Mouse (Mus musculus): Measurements from ENCODE around the gene Tekt1. TPM values are rescaled to one million over a fixed set of nuclear protein-coding genes. Genes with fewer than 3 reads are reported as not detected.

Gene Tekt1
- total RNA-seq (2023) = not detected

GRCm38 (mm10) chr11:72362347-72362741, at the start of gene Tekt1:
Gene Tekt1, minus strand, starts transcription at chr11:72362442.

GRCm38 (mm10) chr11:72411093-72411921, 49.1 kb upstream of the Tekt1 start, which contains the start of gene Smtnl2:
Gene Smtnl2, minus strand, starts transcription at chr11:72411713.

GRCm38 (mm10) chr11:72314151-72314895, 47.9 kb downstream of the Tekt1 start, which contains the start of gene Fbxo39:
Gene Fbxo39, plus strand, starts transcription at chr11:72314444.

GRCm38 (mm10) chr11:72301334-72301733, 60.9 kb downstream of the Tekt1 start, which contains the start of gene Xaf1:
Gene Xaf1, plus strand, starts transcription at chr11:72301629.

Other genes starting within 250 kb of the Tekt1 start
- not detected for gene Pitpnm3, start 226.7 kb downstream of the Tekt1 start, total RNA-seq (2023)
- under 1 TPM; 0.53 to 0.62 TPM for gene Gm43951, start 155.6 kb downstream of the Tekt1 start, total RNA-seq (2023)
- 10 to 100 TPM in 1 of 2 experiments, 1 to 10 TPM in 1; 8.8 to 10.5 TPM for gene 4933427D14Rik, start 155.0 kb downstream of the Tekt1 start, total RNA-seq (2023)
- gene Txndc17, start 154.9 kb downstream of the Tekt1 start, total RNA-seq (2023) = 10 to 100 TPM; 47.9 to 49.6 TPM
- 10 to 100 TPM; 27.1 to 28.2 TPM for gene Med31, start 146.8 kb downstream of the Tekt1 start, total RNA-seq (2023)
- gene Slc13a5, start 95.2 kb downstream of the Tekt1 start, total RNA-seq (2023) = 1 to 10 TPM; 1.4 to 1.6 TPM
- 10 to 100 TPM; 12.2 to 15.3 TPM for gene Xaf1, start 60.8 kb downstream of the Tekt1 start, total RNA-seq (2023)
- not detected for gene Fbxo39, start 48.0 kb downstream of the Tekt1 start, total RNA-seq (2023)
- under 1 TPM; 0.33 to 0.37 TPM for gene Smtnl2, start 49.3 kb upstream of the Tekt1 start, total RNA-seq (2023)
- not detected for gene Ggt6, start 73.1 kb upstream of the Tekt1 start, total RNA-seq (2023)
- gene Mybbp1a, start 78.9 kb upstream of the Tekt1 start, total RNA-seq (2023) = 10 to 100 TPM; 34.2 to 42.5 TPM
- gene Spns2, start 127.5 kb upstream of the Tekt1 start, total RNA-seq (2023) = 1 to 10 TPM; 1.2 to 1.3 TPM
- 10 to 100 TPM in 1 of 2 experiments, 1 to 10 TPM in 1; 8.7 to 10.8 TPM for gene Spns3, start 188.1 kb upstream of the Tekt1 start, total RNA-seq (2023)
- 10 to 100 TPM; 19.6 to 19.9 TPM for gene Ube2g1, start 244.8 kb upstream of the Tekt1 start, total RNA-seq (2023)

All from neutrophil, adult 59 days (primary cell).